Mouse (Mus musculus): Measurements from ENCODE around the gene Olfr1230.

Olfr1230 gene

GRCm38 (mm10) chr2:89297168-89297567 is at the start of gene Olfr1230:
TSS of gene Olfr1230 (minus strand) at chr2:89297268.
- DNase-seq (ENCODE audit: low spot score) = no peak

- no peak for DNase-seq (ENCODE audit: low spot score)
Observed at GRCm38 (mm10) chr2:89342298-89342697, 45.2 kb upstream of the Olfr1230 start, which contains the start of gene Olfr1233. TSS of gene Olfr1233 (minus strand) at chr2:89342398.

GRCm38 (mm10) chr2:89329575-89329974 is 32.5 kb upstream of the Olfr1230 start, which contains the start of gene Olfr1232:
TSS of gene Olfr1232 (minus strand) at chr2:89329675.
- DNase-seq (ENCODE audit: low spot score) = no peak

- no peak for DNase-seq (ENCODE audit: low spot score)
Observed at GRCm38 (mm10) chr2:89306974-89307373, 9.9 kb upstream of the Olfr1230 start, which contains the start of gene Olfr1231. TSS of gene Olfr1231 (minus strand) at chr2:89307074.

GRCm38 (mm10) chr2:89287914-89288313 is 9.2 kb downstream of the Olfr1230 start, which contains the start of gene Olfr1229:
TSS of gene Olfr1229 (minus strand) at chr2:89288014.
- no peak for DNase-seq (ENCODE audit: low spot score)

GRCm38 (mm10) chr2:89253962-89254361 is 43.1 kb downstream of the Olfr1230 start, which contains the start of gene Olfr1228:
TSS of gene Olfr1228 (minus strand) at chr2:89254062.
- no peak for DNase-seq (ENCODE audit: low spot score)
